Mouse (Mus musculus) ES-E14 (cell line): Measurements from ENCODE around the gene 3300002I08Rik.

Experiments
- CHD2 ChIP-seq: IDR thresholded peaks from 2 replicates; pipeline ENCODE4 v1.6.1; 2014; ENCODE audit warnings: mild to moderate bottlenecking, low read depth, low read length, inconsistent platforms
- HCFC1 ChIP-seq: IDR thresholded peaks from 2 replicates; pipeline ENCODE4 v1.6.1; 2012; ENCODE audit warnings: low read length, inconsistent platforms, borderline replicate concordance; ENCODE audit not compliant: insufficient read depth
- MAFK ChIP-seq: IDR thresholded peaks from 2 replicates; pipeline ENCODE4 v1.6.1; 2014; ENCODE audit warnings: mild to moderate bottlenecking, low read depth, low read length, inconsistent platforms; ENCODE audit not compliant: insufficient read depth
- ZNF384 ChIP-seq: IDR thresholded peaks from 2 replicates; pipeline ENCODE4 v1.6.1; 2012; ENCODE audit warnings: low read depth, low read length, inconsistent platforms

GRCm38 (mm10) chr2:150299096-150299495, 63.5 kb downstream of the 3300002I08Rik start:
- no peak for TF ChIP-seq HCFC1
- no peak for TF ChIP-seq CHD2
- TF ChIP-seq MAFK, result no peak
- TF ChIP-seq ZNF384, result no peak
